Mouse (Mus musculus): ENCODE measurements around the gene Pan3. TPM values are rescaled to one million over a fixed set of nuclear protein-coding genes. Genes with fewer than 3 reads are reported as not detected.

Pan3 gene
- total and polyA plus RNA-seq, 3 experiments = 20.0 to 30.5 (median 27.3) TPM

GRCm38 (mm10) chr5:147402505-147402904 lies 27.5 kb upstream of the Pan3 start:
- 20% methylated on average over 5 of the region's 5 CpGs for WGBS
- peak; percentile 25 to 46 for DNase-seq
- Histone ChIP-seq H3K4me1 (ENCODE audit: control insufficient read depth, insufficient read depth, low read length) (no peaks in the 10 kb centered on the region), H3K4me3 (no peak overlapping the region), H3K27ac (no peak overlapping the region), H3K9ac (ENCODE audit: low read depth, low read length) (no peak overlapping the region), H3K27me3 (ENCODE audit: control insufficient read depth, insufficient read depth, low read length) (peaks cover 8% of the 10 kb centered on the region), H3K79me2 (replicated peaks; ENCODE audit: control insufficient read depth, insufficient read depth, low read length) (no peaks in the 10 kb centered on the region), H3K36me3 (ENCODE audit: control insufficient read depth, insufficient read depth, low read length) (no peaks in the 10 kb centered on the region)
- no peak for TF ChIP-seq POLR2A (IDR thresholded peaks at IDR 0.05; ENCODE audit: insufficient read depth, low read depth, low read length)
- TF ChIP-seq CTCF (IDR thresholded peaks at IDR 0.05) = peak; percentile 67
- intact Hi-C loops (cut with DNase I) = no loop called here

DNA sequence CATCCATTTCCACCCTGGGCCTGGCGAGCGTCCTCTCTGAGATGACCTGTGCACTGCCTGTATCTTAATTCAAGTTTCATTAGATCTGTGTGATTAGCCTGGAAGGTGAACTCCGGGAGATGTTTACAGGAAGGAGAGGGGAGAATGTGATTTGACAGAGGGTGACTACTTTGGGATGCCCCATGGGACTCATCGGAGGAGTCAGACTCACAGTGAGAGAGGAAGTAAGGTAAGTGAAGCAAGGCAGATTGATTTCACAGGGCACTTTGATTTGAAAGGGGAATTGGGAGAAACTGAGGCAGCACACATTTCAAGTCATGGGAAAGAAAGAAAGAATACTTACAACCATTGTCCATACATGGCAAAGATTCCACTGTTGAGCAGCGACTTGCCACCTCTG lies 23.8 kb upstream of the Pan3 start:
- no peak overlapping the region for H3K9ac ChIP-seq (ENCODE audit: low read depth, low read length)
- TF ChIP-seq POLR2A (IDR thresholded peaks at IDR 0.05; ENCODE audit: insufficient read depth, low read depth, low read length) = no peak
- TF ChIP-seq CTCF (IDR thresholded peaks at IDR 0.05) = no peak
- no peak for TF ChIP-seq EP300 (IDR thresholded peaks at IDR 0.05; ENCODE audit: insufficient read depth, low read depth, low read length)
- H3K27ac ChIP-seq = no peak overlapping the region
- no peak for DNase-seq
- intact Hi-C loops (cut with DNase I) = no loop called here
- H3K4me3 ChIP-seq = no peak overlapping the region
- H3K79me2 ChIP-seq (replicated peaks; ENCODE audit: control insufficient read depth, insufficient read depth, low read length) = no peaks in the 10 kb centered on the region
- H3K36me3 ChIP-seq (ENCODE audit: control insufficient read depth, insufficient read depth, low read length) = no peaks in the 10 kb centered on the region
- H3K27me3 ChIP-seq (ENCODE audit: control insufficient read depth, insufficient read depth, low read length) = peaks cover under 1% of the 10 kb centered on the region; the same call in 1 of the 2 replicates
- 61% methylated on average over 5 of the region's 5 CpGs for WGBS
- H3K4me1 ChIP-seq (ENCODE audit: control insufficient read depth, insufficient read depth, low read length) = no peaks in the 10 kb centered on the region

- peak overlapping the region; percentile 20; the same call in 1 of the 2 replicates for H3K9ac ChIP-seq (ENCODE audit: low read depth, low read length)
- DNase-seq = peak; percentile 27 to 37
- 37% methylated on average over 29 of the region's 29 CpGs for WGBS
Measured at GRCm38 (mm10) chr5:147408731-147409130, 21.2 kb upstream of the Pan3 start.

DNA sequence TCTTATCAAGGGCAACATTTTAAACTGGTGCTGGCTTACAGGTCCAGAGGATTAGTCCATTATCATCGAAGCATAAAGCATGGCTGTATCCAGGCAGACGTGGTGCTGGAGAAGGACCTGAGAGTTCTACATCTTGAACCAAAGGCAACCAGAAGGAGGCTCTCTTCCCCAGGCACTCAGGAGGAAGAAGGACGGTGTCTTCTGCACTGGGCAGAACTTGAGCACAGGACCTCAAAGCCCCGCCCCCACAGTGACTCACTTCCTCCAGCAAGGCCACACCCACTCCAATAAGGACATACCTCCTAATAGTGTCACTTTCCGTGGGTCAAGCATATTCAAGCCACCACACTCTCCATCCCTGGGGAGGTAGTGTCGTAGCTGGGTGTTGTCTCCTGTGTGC lies 19.4 kb upstream of the Pan3 start:
- intact Hi-C loops (cut with DNase I) = loop anchor here (10.0 kb wide), 2 partner anchors 514 to 834 kb away; no protein-coding TSS in a partner anchor
- Histone ChIP-seq H3K4me1 (ENCODE audit: control insufficient read depth, insufficient read depth, low read length) (no peaks in the 10 kb centered on the region), H3K27ac (no peak overlapping the region), H3K27me3 (ENCODE audit: control insufficient read depth, insufficient read depth, low read length) (no peaks in the 10 kb centered on the region), H3K79me2 (replicated peaks; ENCODE audit: control insufficient read depth, insufficient read depth, low read length) (no peaks in the 10 kb centered on the region), H3K9ac (ENCODE audit: low read depth, low read length) (no peak overlapping the region), H3K4me3 (no peak overlapping the region), H3K36me3 (ENCODE audit: control insufficient read depth, insufficient read depth, low read length) (no peaks in the 10 kb centered on the region)
- no peak for TF ChIP-seq EP300 (IDR thresholded peaks at IDR 0.05; ENCODE audit: insufficient read depth, low read depth, low read length)
- DNase-seq = no peak
- 76% methylated on average over 6 of the region's 6 CpGs for WGBS

More at GRCm38 (mm10) chr5:147408731-147409130, 21.2 kb upstream of the Pan3 start:
- no peaks in the 10 kb centered on the region for H3K79me2 ChIP-seq (replicated peaks; ENCODE audit: control insufficient read depth, insufficient read depth, low read length)
- intact Hi-C loops (cut with DNase I) = no loop called here
- no peaks in the 10 kb centered on the region for H3K36me3 ChIP-seq (ENCODE audit: control insufficient read depth, insufficient read depth, low read length)
- H3K27ac ChIP-seq = no peak overlapping the region
- H3K4me3 ChIP-seq = peak overlapping the region; percentile 23; the same call in 1 of the 2 replicates
- no peak for TF ChIP-seq EP300 (IDR thresholded peaks at IDR 0.05; ENCODE audit: insufficient read depth, low read depth, low read length)
- TF ChIP-seq CTCF (IDR thresholded peaks at IDR 0.05) = no peak
- TF ChIP-seq POLR2A (IDR thresholded peaks at IDR 0.05; ENCODE audit: insufficient read depth, low read depth, low read length) = peak; percentile 51; the same call in 1 of the 2 replicates
- no peaks in the 10 kb centered on the region for H3K4me1 ChIP-seq (ENCODE audit: control insufficient read depth, insufficient read depth, low read length)
- no peaks in the 10 kb centered on the region for H3K27me3 ChIP-seq (ENCODE audit: control insufficient read depth, insufficient read depth, low read length)

GRCm38 (mm10) chr5:147417986-147418385 lies 12.0 kb upstream of the Pan3 start:
- Histone ChIP-seq H3K4me1 (ENCODE audit: control insufficient read depth, insufficient read depth, low read length) (peaks cover 1% of the 10 kb centered on the region; the same call in 1 of the 2 replicates), H3K9ac (ENCODE audit: low read depth, low read length) (no peak overlapping the region), H3K4me3 (no peak overlapping the region), H3K27ac (no peak overlapping the region), H3K27me3 (ENCODE audit: control insufficient read depth, insufficient read depth, low read length) (no peaks in the 10 kb centered on the region), H3K79me2 (replicated peaks; ENCODE audit: control insufficient read depth, insufficient read depth, low read length) (no peaks in the 10 kb centered on the region), H3K36me3 (ENCODE audit: control insufficient read depth, insufficient read depth, low read length) (no peaks in the 10 kb centered on the region)
- no peak for TF ChIP-seq POLR2A (IDR thresholded peaks at IDR 0.05; ENCODE audit: insufficient read depth, low read depth, low read length)
- no peak for TF ChIP-seq CTCF (IDR thresholded peaks at IDR 0.05)
- DNase-seq = no peak
- WGBS = 84% methylated on average over 1 of the region's 1 CpGs
- intact Hi-C loops (cut with DNase I) = loop anchor here (5.0 to 10.0 kb wide), 4 partner anchors 119 to 827 kb away; no protein-coding TSS in a partner anchor

GRCm38 (mm10) chr5:147418394-147419121 lies 11.4 kb upstream of the Pan3 start:
- no peak overlapping the region for H3K9ac ChIP-seq (ENCODE audit: low read depth, low read length)
- peak overlapping the region; percentile 20; the same call in 1 of the 2 replicates for H3K4me3 ChIP-seq
- H3K27ac ChIP-seq = no peak overlapping the region
- 21% methylated on average over 10 of the region's 10 CpGs for WGBS
- TF ChIP-seq CTCF (IDR thresholded peaks at IDR 0.05) (peak; percentile 55), EP300 (IDR thresholded peaks at IDR 0.05; ENCODE audit: insufficient read depth, low read depth, low read length) (no peak), POLR2A (IDR thresholded peaks at IDR 0.05; ENCODE audit: insufficient read depth, low read depth, low read length) (no peak)
- H3K27me3 ChIP-seq (ENCODE audit: control insufficient read depth, insufficient read depth, low read length) = no peaks in the 10 kb centered on the region
- intact Hi-C loops (cut with DNase I) = loop anchor here (5.0 to 10.0 kb wide), 4 partner anchors 119 to 826 kb away; no protein-coding TSS in a partner anchor
- H3K79me2 ChIP-seq (replicated peaks; ENCODE audit: control insufficient read depth, insufficient read depth, low read length) = no peaks in the 10 kb centered on the region
- H3K36me3 ChIP-seq (ENCODE audit: control insufficient read depth, insufficient read depth, low read length) = no peaks in the 10 kb centered on the region
- H3K4me1 ChIP-seq (ENCODE audit: control insufficient read depth, insufficient read depth, low read length) = peaks cover 1% of the 10 kb centered on the region; the same call in 1 of the 2 replicates
- peak; percentile 57 to 58 for DNase-seq

All from heart, adult 2 months (tissue).